Mouse (Mus musculus) kidney, adult 11 months (tissue): ENCODE measurements around the gene Adcy9.
A peak's percentile ranks its signal among the peaks of the same experiment; 100 is the strongest.

ENCODE experiments used
- DNase-seq: peaks from one replicate; pipeline ENCODE4 v3.0.0; 2022

Gene Adcy9

GRCm38 (mm10) chr16:4420298-4421054, at the start of gene Adcy9:
Gene Adcy9, minus strand, starts transcription at chr16:4420498.
- DNase-seq, result peak; percentile 85

DNA sequence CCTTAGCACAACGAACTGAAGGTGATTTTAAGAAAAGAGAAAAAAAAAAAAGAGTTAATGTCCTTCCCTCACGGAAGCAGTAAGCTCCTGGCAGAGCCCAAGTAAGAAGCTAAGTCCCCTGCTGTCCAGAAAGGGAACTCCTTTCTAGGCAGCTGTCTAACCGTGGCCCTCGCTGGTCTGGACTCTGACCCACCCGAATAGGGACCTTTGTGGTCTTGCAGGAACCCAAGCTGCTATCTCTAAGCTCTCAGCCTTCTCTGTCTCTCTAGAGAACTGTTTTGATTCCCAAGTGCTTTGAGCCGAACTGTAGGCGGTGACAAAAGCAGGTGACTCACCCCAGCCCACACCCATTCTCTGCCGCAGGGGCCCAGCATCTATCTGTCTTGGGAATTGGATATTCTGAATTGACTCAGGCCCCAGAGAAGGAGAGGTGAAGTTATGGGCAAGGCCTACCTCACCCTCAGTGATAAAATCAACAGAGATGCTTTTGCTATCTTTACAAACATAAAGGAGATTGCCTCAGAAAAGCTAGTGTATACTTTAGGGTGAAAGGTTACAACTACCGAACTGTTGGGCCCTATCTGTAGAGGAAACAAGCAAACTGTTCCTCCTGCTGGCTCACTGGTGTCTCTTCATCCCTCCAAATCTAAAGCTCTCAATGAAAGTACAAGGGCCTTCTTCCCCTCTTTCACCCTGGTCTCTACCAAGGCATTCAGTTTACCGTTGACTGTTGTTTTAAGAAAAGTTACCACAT, 49.5 kb upstream of the Adcy9 start:
- DNase-seq, result peak; percentile 39

GRCm38 (mm10) chr16:4464529-4465089, 44.3 kb upstream of the Adcy9 start:
- DNase-seq, result no peak

GRCm38 (mm10) chr16:4457927-4458326, 37.6 kb upstream of the Adcy9 start:
- no peak for DNase-seq

- DNase-seq, result no peak
Measured at GRCm38 (mm10) chr16:4456391-4456790, 36.1 kb upstream of the Adcy9 start.

DNA sequence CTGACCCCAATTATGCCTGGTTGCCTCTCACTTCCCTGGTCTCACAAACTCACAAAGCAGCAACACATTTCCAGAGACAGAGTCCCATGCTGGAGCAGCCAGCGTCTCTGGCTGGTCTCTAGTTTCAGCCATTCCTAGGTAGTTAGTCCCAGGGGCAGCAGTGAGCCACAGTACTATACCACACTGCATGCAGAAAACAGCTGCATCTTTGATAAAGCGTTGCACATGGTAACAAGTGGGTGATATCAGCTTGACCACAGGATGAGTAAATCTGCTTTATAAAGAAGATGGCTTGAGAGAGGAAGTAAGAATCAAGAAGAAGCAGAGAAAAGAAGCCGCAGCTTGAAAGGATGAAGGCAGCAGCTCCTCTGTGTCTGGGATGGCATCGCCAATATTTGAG, 35.4 kb upstream of the Adcy9 start:
- DNase-seq, result no peak

DNA sequence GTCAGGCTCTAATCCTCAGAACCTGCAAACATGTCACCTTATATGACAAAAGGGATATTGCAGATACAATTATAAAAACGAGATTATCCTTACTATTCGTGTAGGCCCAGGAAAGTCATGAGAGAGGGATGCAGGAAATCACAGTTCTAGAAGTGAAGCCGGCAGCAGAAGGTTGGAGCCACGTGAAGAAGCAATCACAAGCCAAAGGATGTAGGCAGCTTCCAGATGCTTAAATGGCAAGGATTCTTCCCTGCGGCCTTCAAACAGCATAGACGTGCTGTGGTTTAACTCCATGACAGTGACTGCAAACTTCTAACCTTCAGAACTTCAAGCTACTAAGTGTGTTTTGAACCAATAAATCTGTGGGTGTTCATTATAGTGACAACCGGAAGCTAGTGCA, 34.3 kb upstream of the Adcy9 start:
- DNase-seq, result no peak

DNA sequence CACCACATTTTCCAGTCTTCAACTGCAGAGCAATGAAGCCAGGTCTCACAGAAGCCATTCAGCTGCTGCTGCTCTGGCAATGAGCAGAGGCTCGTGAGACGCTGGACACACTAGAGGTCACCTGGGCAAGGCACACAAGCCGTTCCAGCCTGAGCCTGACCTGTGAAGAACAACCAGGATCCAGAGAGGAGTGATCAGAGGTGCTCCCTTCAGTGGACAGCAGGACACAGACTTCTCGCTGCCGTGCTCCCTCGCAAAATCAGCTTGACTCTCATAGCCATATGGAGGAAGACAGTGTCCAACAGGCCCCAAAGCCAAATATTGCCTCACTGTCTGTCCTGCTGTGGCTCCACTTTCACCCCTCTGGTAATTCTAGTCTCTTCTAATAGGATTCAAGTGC, 29.1 kb upstream of the Adcy9 start:
- peak; percentile 11 for DNase-seq

DNA sequence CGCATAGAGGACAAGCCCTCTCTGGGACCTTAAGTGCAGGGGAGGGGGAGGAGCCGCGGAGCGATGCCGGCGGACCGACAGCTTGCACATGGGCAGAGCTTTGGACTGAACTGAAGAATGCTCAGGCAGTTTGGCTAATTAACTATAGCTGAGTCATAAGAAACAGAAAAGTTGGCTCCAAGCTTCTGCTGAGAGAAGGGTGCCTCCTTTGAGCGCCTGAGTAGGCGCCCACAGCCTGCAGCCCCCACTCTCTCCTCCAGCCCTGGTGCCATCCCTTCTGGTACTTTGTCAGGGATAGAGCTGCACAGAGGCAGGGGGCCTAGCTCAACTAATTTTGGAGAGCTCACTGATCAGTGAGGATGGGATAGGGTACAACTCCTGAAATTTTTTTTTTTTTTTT, 27.9 kb upstream of the Adcy9 start:
- DNase-seq, result peak; percentile 73

- no peak for DNase-seq
Measured at GRCm38 (mm10) chr16:4446395-4446794, 26.1 kb upstream of the Adcy9 start.

GRCm38 (mm10) chr16:4444378-4444777, 24.1 kb upstream of the Adcy9 start:
- no peak for DNase-seq

GRCm38 (mm10) chr16:4439302-4440066, 19.2 kb upstream of the Adcy9 start:
- peak; percentile 80 for DNase-seq

- no peak for DNase-seq
Measured at GRCm38 (mm10) chr16:4436738-4437137, 16.4 kb upstream of the Adcy9 start.

GRCm38 (mm10) chr16:4435371-4435770, 15.1 kb upstream of the Adcy9 start:
- no peak for DNase-seq

DNA sequence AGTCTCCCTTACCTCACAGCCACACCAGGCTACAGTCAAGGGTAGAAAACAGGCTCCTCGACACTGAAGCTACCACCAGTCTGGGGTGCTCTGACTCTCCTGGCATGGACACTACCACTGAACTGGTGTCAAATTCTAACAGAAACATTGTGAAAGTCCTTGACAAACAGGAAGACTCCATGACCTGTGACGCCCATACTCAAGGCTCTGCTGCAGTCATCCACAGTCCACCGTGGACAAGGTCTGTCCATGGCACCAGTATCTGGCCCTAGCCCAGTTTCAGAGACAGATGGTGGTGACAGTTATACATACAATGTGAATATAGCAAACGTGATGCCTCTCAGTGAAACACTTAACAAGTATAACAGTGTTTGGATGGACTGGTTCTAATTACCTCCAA, 11.5 kb upstream of the Adcy9 start:
- no peak for DNase-seq

GRCm38 (mm10) chr16:4431013-4431412, 10.7 kb upstream of the Adcy9 start:
- DNase-seq, result no peak

DNA sequence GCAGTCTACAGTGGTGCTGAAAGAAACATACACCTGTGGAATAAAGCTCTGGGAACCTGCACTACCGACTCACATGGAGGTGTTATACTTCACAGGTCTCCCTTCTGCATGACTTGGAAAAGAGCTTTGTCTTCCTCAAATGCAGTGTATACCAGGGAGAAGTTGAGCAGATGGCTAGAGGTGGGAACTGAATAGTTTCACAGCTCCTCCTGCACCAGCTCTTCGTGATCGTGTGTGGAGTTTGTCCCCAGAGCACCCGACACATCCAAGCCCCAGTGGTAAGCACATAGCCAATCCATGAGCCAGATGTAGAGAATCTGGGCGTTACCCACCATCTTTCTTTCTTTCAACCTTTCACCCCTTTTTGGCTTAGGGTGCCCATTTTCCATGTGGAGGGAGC, 9.9 kb upstream of the Adcy9 start:
- DNase-seq, result no peak

DNA sequence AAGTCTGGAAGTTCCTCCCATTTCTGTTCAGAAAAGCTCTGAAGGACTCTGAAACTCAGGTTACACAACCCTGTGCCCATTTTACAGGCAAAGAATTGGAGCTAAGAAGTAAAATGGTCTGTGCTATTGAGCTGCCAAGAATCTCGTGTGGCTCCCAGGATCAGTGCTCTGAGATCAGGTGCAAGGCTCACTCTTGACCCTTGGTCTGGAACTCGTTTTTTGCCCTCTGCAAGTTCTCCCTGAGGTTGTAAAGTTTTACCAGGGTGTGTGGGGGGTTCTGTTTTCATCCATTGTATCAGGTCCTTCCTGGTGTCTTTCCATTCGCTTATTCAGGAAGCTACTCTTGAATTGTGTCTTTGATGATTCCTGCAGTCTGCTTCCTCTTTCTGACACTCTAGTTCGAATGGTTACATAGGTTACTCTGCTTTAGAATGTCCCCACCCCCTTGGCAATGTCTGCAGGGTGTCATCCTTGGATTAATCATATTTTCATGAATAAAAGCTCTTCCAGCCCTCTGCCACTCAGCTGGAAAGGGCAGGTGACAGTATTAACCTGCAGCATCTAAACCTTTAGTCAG, 5.4 kb upstream of the Adcy9 start:
- peak; percentile 41 for DNase-seq

DNA sequence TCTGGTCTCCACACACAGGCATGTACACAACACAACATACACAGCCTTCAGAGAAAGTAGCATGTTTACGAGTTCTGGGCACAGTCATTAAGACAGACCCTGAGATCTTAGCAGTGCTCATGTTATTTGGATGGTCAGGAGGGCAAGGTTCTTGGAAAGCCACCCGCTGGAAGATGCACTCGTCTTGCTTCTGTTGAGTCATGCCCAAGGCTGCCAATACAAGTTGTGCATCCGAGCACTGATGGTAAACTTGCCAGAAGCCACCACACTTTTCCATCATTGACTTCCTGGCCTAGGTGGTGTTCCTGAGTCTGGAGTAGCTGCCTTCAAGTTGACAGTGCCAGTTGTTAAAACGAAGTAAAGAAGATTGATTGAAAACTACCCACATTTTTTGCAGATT, 3.3 kb upstream of the Adcy9 start:
- no peak for DNase-seq

GRCm38 (mm10) chr16:4422991-4423390, 2.7 kb upstream of the Adcy9 start:
- DNase-seq, result no peak

GRCm38 (mm10) chr16:4419546-4420297, 576 bp downstream of the Adcy9 start:
- peak; percentile 51 for DNase-seq
